ENCODE assay signal across 18 mouse cellular contexts in the genomic region with DNA sequence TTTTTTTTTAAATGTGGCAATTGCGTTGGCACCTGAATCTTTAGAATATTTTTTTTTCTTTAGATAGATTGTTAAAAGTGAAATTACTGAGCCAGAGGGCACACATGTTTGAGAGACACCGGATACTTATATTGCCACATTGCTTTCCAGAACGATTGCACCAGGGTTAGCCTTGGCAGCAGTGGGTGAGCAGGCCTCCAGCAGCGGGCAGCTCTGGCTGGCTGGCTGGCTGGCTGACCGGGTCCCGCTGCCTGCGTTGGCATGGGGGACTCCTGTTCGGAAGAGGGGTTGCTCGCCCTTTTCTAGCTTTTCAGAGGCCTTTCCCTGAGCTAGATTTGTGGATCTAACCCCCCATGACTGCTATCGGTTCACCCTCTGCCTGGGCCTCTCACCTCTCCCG. TPM values are rescaled to one million over a fixed set of nuclear protein-coding genes. Genes with fewer than 3 reads are reported as not detected.
A peak's percentile ranks its signal among the peaks of the same experiment; 100 is the strongest.
DNase-seq lines count a peak whose midpoint lies in the region; ATAC-seq and TF ChIP-seq lines count a peak whose summit lies in the region.
"Had no signal": no experiment of that assay in that cellular context is flagged by ENCODE, and none has a peak within 500 bp of the region (broad histone marks: within the 10 kb centered on the region; RNA-seq: fewer than 3 reads in every experiment).

No protein-coding gene starts in this region.

- ATAC-seq in megakaryocyte progenitor cell, adult 5-6 weeks (replicated peaks; ENCODE audit: poor library complexity), result 0 out of 2 replicates have a peak, but pooled peaks have one; percentile 52
- ATAC-seq in hindbrain, embryonic 11.5 days (ENCODE audit: low FRiP score), result no peak
- ATAC-seq: inflammation-experienced regulatory T-cells, adult 6 months; lung, postnatal 0 days had no signal

- H3K9me3 ChIP-seq in hindbrain, embryonic 11.5 days (ENCODE audit: control insufficient read depth, low read length), result no peaks in the 10 kb centered on the region
- H3K9me3 ChIP-seq: embryonic facial prominence, embryonic 12.5 days; hindbrain, embryonic 10.5 days; limb, embryonic 12.5 days; liver, embryonic 15.5 days; megakaryocyte, embryonic 14.5 days; stomach, embryonic 15.5 days had no signal

- no peaks in the 10 kb centered on the region for H3K36me3 ChIP-seq in hindbrain, embryonic 11.5 days (ENCODE audit: control insufficient read depth, insufficient read depth, low read length)
- H3K36me3 ChIP-seq: stomach, embryonic 15.5 days had no signal

- no peak for TF ChIP-seq POLR2A in cerebellum, adult 2 months (IDR thresholded peaks at IDR 0.05; ENCODE audit: borderline replicate concordance, insufficient read depth, low read length)

- no peak overlapping the region for H3K9ac ChIP-seq in hindbrain, embryonic 11.5 days (ENCODE audit: low read depth, low read length)
- H3K9ac ChIP-seq: embryonic facial prominence, embryonic 12.5 days; limb, embryonic 12.5 days; liver, embryonic 15.5 days; stomach, embryonic 15.5 days had no signal

- TF ChIP-seq CTCF in cerebellum, adult 2 months (IDR thresholded peaks at IDR 0.05; ENCODE audit: borderline replicate concordance, insufficient read depth, low read depth, low read length), result no peak

- WGBS in cerebellum, adult 2 months, result 25% methylated on average over 11 of the region's 11 CpGs
- 93% methylated on average over 11 of the region's 11 CpGs for WGBS in hindbrain, embryonic 11.5 days

- no peak overlapping the region for H3K4me2 ChIP-seq in hindbrain, embryonic 11.5 days (replicated peaks; ENCODE audit: low read depth, low read length)
- H3K4me2 ChIP-seq: embryonic facial prominence, embryonic 12.5 days; limb, embryonic 12.5 days; liver, embryonic 15.5 days; stomach, embryonic 15.5 days had no signal

- no peaks in the 10 kb centered on the region for H3K27me3 ChIP-seq in cerebellum, adult 2 months (ENCODE audit: control insufficient read depth, insufficient read depth, low read length)
- H3K27me3 ChIP-seq in hindbrain, embryonic 11.5 days (ENCODE audit: control insufficient read depth, insufficient read depth, low read length), result no peaks in the 10 kb centered on the region
- H3K27me3 ChIP-seq: embryonic facial prominence, embryonic 12.5 days; limb, embryonic 12.5 days; liver, embryonic 15.5 days; megakaryocyte, embryonic 14.5 days; stomach, embryonic 15.5 days had no signal

- no peak overlapping the region for H3K4me3 ChIP-seq in cerebellum, adult 2 months (replicated peaks; ENCODE audit: insufficient read depth, low read depth, low read length)
- no peak overlapping the region for H3K4me3 ChIP-seq in hindbrain, embryonic 11.5 days (ENCODE audit: low read depth, low read length)
- H3K4me3 ChIP-seq: embryonic facial prominence, embryonic 12.5 days; hindbrain, embryonic 10.5 days; limb, embryonic 12.5 days; liver, embryonic 15.5 days; megakaryocyte, embryonic 14.5 days; stomach, embryonic 15.5 days had no signal

- DNase-seq in cerebellum, adult 2 months, result peak; percentile 34 to 41
- DNase-seq in cerebellum, adult 11 months, result no peak
- DNase-seq in left cerebral cortex, postnatal 4 days, result peak; percentile 21
- no peak for DNase-seq in left cerebral cortex, postnatal 36 days (ENCODE audit: low spot score in 2 of 2)
- DNase-seq in fat pad, adult 2 months (ENCODE audit: extremely low read depth, low read depth, low spot score), result peak; percentile 42
- DNase-seq in frontal cortex, postnatal 14 days (ENCODE audit: low spot score in 2 of 2), result no peak
- no peak for DNase-seq in hindbrain, embryonic 11.5 days (ENCODE audit: low spot score)
- DNase-seq: heart, adult 18-20 months; kidney, adult 9 months had no signal

- intact Hi-C loops in left cerebral cortex, postnatal 4 days (cut with DNase I), result no loop called here
- intact Hi-C loops in left cerebral cortex, postnatal 36 days (cut with DNase I), result no loop called here

- peaks cover 31% of the 10 kb centered on the region for H3K4me1 ChIP-seq in cerebellum, adult 2 months (ENCODE audit: control insufficient read depth, insufficient read depth, low read length)
- 0 out of 2 replicates have a peak, but pooled peaks cover 2% of the 10 kb centered on the region for H3K4me1 ChIP-seq in hindbrain, embryonic 11.5 days (replicated peaks; ENCODE audit: control insufficient read depth, insufficient read depth, low read length)

- H3K27ac ChIP-seq in cerebellum, adult 2 months (ENCODE audit: insufficient read depth, low read length), result 0 out of 2 replicates have a peak overlapping the region, but pooled peaks have one; percentile 33
- no peak overlapping the region for H3K27ac ChIP-seq in hindbrain, embryonic 11.5 days (ENCODE audit: low read depth, low read length)
- H3K27ac ChIP-seq: embryonic facial prominence, embryonic 12.5 days; hindbrain, embryonic 10.5 days; limb, embryonic 12.5 days; liver, embryonic 15.5 days; stomach, embryonic 15.5 days had no signal

RNA-seq across cellular contexts. Expression of gene Sik3, which starts 11.0 kb away (rescaled TPM):
- polyA plus RNA-seq in cerebellum, adult 2 months (2012; rRNA removed), result 63.1 and 69.1 TPM in 2 replicates
- total RNA-seq in left cerebral cortex, postnatal 4 days (2021), result 10 to 100 TPM; 54.6 to 56.9 TPM
- 100 to 1,000 TPM; 119 to 130 TPM for total RNA-seq in left cerebral cortex, postnatal 36 days (2021)
- total RNA-seq in megakaryocyte progenitor cell, adult 5-6 weeks (2015), result 24.3 and 26.8 TPM in 2 replicates
- 13.3 and 15.2 TPM in 2 replicates for total RNA-seq in megakaryocyte progenitor cell, adult 5-6 weeks (2017)
- polyA plus RNA-seq in hindbrain, embryonic 11.5 days (2014; fragmentation: Nextera tagmentation; extraction: Ambion mirVana), result 9.0 and 10.1 TPM in 2 replicates

RNA-seq across cellular contexts. Expression of gene Pafah1b2, which starts 11.1 kb away (rescaled TPM):
- 108 and 111 TPM in 2 replicates for polyA plus RNA-seq in cerebellum, adult 2 months (2012; rRNA removed)
- 100 to 1,000 TPM; 262 to 267 TPM for total RNA-seq in left cerebral cortex, postnatal 4 days (2021)
- total RNA-seq in left cerebral cortex, postnatal 36 days (2021), result 100 to 1,000 TPM; 210 to 220 TPM
- 50.8 and 60.9 TPM in 2 replicates for total RNA-seq in megakaryocyte progenitor cell, adult 5-6 weeks (2015)
- 111 and 112 TPM in 2 replicates for total RNA-seq in megakaryocyte progenitor cell, adult 5-6 weeks (2017)
- 282 and 301 TPM in 2 replicates for polyA plus RNA-seq in hindbrain, embryonic 11.5 days (2014; fragmentation: Nextera tagmentation; extraction: Ambion mirVana)

Comparison
In these comparisons a context has a peak if more than half of its experiments do, and no peak if none do; other contexts are left out.
1. DNase-seq: peak in cerebellum, adult 2 months (2 of 2), left cerebral cortex, postnatal 4 days (single experiment) and fat pad, adult 2 months (single experiment); none in cerebellum, adult 11 months (single experiment), left cerebral cortex, postnatal 36 days (0 of 2), frontal cortex, postnatal 14 days (0 of 2) and hindbrain, embryonic 11.5 days (single experiment).